Mouse (Mus musculus) frontal cortex, adult 2 months (tissue): Measurements from ENCODE around the gene Casp7. TPM values are rescaled to one million over a fixed set of nuclear protein-coding genes. Genes with fewer than 3 reads are reported as not detected.
A peak's percentile ranks its signal among the peaks of the same experiment; 100 is the strongest.
"Not testable (repeated sequence)": the region's sequence is repeated elsewhere in the genome, so short reads cannot be mapped to it uniquely, and the experiment has no call there.

Experiments used
- DNase-seq, 2 experiments: peaks; one replicate each; pipeline ENCODE4 v3.0.0; 2022; ENCODE audit warnings: low spot score in 1 of 2; ENCODE audit errors: extremely low spot score in 1 of 2
- polyA plus RNA-seq: library from polyadenylated mRNA; depleted of rRNA; stranded (reverse); fragments of >200 nt; gene quantifications from 2 replicates; pipeline ENCODE4 v1.2.3, GENCODE M21; 2012; rRNA removed

Gene Casp7
- 5.1 and 5.3 TPM in 2 replicates for polyA plus RNA-seq

DNA sequence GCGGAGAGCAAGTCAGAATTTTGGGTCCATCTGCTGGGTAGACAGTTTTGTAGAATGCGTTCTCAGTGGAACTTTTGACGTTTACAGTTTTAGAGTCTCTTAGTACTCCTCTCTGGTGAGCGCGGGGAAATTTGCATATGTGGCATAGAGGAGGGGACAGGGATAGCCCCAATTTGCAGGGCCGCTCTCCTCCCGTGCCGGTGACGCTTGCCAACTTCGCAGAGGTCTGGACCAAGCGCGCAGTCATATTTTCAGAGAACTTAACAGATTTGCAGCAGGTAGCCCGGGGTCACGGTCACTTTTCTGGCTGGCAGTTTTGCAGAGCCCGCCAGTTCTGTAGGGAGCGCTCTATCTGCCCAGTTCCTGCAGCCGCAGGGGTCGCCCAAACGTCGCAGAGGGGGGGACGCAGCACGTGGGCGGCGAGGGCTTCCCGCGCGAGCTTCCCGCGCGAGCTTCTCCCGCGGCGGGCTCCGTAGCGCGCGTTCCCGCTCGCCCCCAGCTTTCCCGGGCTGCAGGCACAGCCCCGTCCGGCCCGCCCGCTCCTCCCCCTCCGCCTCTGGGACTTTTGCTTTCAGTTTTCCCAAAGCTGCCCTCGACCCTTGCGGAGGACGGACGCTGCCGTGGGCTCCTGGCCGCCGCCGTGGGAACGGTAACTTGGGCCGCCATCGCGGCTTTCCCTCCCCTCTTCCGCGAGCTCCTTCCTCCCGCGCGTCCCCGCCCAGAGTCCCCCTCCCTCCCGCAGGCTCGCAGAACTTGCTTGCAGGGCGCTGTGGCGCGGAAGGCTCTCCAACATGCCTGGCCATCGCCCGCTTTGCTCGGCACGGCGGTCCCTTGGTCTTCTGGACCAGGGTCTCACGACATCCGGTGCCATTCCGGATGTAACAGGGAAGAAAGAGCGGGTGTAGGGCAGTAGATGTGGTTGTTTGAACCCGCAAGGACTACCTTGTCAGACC is at the start of gene Casp7:
TSS of gene Casp7 (plus strand) at position 461 of the 953 bp plus-strand sequence.
- DNase-seq: peak in 1 of 2 experiments; percentile 35

- no peak for DNase-seq
Observed at GRCm38 (mm10) chr19:56349295-56349694, 47.6 kb upstream of the Casp7 start.

- no peak for DNase-seq
Observed at GRCm38 (mm10) chr19:56353689-56354088, 43.2 kb upstream of the Casp7 start.

- no peak for DNase-seq
Observed at GRCm38 (mm10) chr19:56355201-56355600, 41.7 kb upstream of the Casp7 start.

GRCm38 (mm10) chr19:56356480-56357373 is 40.2 kb upstream of the Casp7 start:
- DNase-seq: peak; percentile 17 to 90

- DNase-seq: not testable (repeated sequence)
Observed at GRCm38 (mm10) chr19:56357374-56357708, 39.6 kb upstream of the Casp7 start.

DNA sequence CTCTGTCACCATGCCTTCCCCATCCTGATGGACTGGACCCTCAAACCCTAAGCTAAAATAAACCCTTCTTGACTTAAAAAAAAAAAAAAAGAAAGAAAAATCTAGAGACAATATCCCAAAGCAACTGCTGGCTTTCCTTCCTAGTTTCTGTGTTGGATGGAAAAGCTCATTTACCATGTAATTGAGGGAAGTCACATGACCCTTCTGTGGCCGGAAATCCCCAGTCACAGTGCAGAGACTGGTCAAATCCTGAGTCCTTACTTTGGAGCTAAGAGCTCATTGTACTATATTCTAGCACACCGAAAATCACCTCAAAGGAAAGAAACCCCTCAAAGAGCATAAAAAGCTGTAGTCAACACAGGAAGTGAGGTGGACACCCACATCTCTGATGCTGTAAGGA is 38.0 kb upstream of the Casp7 start:
- no peak for DNase-seq

GRCm38 (mm10) chr19:56363721-56364460 is 33.0 kb upstream of the Casp7 start:
- no peak for DNase-seq

DNA sequence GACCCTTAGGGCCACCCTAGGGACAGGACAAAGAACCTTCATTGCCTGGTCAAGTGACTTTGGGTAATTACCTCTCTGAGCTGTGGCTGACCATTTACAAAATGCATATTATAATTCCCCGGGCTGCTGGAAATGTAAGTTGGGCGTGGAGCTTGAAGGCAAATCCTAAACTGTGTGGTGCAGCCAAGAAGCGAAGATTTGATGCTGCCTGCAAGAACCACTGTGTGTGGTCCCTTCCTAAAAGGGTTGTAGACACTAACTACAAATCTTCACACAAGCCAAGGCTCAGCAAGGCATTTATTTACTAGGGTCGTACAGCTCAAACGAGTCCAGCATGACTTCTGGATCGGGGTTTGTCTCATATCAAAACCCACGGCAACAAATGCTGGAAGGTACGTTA is 32.4 kb upstream of the Casp7 start:
- DNase-seq: no peak

- DNase-seq: no peak
Observed at GRCm38 (mm10) chr19:56366168-56366567, 30.8 kb upstream of the Casp7 start.

DNA sequence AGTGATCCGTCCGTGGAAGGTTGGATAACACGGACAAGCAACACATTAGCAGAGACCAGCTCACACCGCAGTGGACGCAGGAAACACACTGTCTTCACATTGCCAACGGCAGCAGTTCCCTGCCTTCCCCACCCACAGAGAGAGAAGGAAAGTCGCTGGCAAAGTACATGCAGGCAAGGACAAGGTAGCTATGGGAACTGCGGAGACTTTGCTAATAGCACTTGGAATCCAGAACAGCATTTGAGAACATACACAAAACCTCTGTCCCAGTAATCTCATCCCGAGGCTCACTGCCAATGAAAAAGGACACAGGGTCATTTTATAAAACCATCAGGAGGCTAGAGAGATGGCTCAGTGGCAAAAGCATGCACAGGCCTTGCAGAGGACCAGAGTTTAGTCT is 30.3 kb upstream of the Casp7 start:
- DNase-seq: no peak

- DNase-seq: peak in 1 of 2 experiments; percentile 45
Observed at GRCm38 (mm10) chr19:56367778-56368177, 29.2 kb upstream of the Casp7 start.

GRCm38 (mm10) chr19:56368912-56369311 is 28.0 kb upstream of the Casp7 start:
- no peak for DNase-seq

GRCm38 (mm10) chr19:56370389-56371150 is 26.4 kb upstream of the Casp7 start:
- DNase-seq: no peak

DNA sequence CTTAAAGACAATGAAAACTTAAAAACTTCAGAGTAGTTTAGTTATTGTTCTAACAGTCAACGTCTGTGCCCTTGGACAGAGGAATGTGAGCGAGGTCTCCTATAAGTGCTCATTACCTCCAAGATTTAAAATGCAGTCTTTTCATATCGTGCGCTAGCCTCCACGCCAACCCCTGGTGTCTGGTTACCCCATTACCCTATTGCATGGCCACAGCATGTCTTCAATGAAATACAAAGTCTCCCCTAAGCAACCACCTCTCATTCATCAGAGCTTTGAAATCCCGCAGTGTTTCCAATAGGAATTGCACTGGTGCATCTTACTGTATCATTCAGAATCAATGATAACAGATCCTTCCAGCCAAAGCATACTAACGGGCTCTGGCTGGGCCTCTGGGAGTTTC is 24.7 kb upstream of the Casp7 start:
- no peak for DNase-seq

GRCm38 (mm10) chr19:56373246-56373645 is 23.7 kb upstream of the Casp7 start:
- DNase-seq: no peak

DNA sequence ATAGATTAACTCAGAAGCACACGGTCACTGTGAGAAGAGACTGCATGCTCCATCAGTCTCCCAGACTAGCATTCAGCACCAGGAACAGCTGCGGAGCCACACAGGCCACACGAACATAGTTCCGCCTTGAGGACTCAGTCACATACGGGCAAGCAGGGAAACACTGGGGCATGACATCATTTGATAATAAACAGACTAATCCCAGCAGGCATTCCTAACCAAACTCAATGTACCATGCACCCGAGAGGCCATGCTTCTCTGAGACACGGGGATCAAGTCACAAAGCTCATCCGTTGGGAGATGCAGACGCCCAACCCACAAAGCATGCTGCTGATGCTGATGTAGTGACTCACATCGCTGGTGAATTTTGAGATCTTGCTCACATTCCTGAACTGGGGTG is 22.9 kb upstream of the Casp7 start:
- no peak for DNase-seq

DNA sequence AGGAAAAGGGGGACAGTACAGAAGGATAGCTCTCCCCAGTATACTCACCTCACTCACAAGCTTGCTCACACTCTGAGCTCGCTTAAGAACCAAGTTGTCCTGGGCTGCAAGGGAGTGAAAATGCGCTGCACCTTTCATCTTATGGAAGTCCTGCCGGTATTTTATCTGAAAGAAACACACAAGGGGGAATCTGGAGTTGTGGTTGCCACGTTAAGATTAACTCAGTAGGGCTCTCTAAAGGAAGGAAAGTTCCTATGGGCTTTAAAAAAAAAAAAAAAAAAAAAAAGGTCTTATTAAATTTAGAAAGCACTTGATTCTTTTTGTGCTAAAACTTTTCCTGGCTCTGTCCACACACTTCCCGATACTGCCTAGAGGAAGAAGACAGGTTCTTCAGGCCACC is 18.9 kb upstream of the Casp7 start:
- no peak for DNase-seq

GRCm38 (mm10) chr19:56378554-56379172 is 18.3 kb upstream of the Casp7 start:
- no peak for DNase-seq
